Mouse (Mus musculus) lung, embryonic 14.5 days (tissue): ENCODE measurements at regions not wholly inside any gene's neighbourhood (a gene's known extent, or its start where the extent isn't known, plus 50 kb on each side); places are given as distances from the start of the nearest gene placed in this dataset.

Source experiments
- ATAC-seq: fragments of 200-750 bp; cut with Nextera tagmentation; 2 replicates; pipeline ENCODE4 v1.8.0; 2017; ENCODE audit warnings: mild to moderate bottlenecking, moderate TSS enrichment, moderate library complexity; ENCODE audit not compliant: insufficient read depth
- DNase-seq: peaks from one replicate; pipeline ENCODE4 v3.0.0-alpha.2; 2015
- H3K27ac ChIP-seq: fragments of 300-500 bp; sonication (generic); 2 replicates; pipeline ENCODE4 v1.5.1; 2014; ENCODE audit warnings: low read depth, mild to moderate bottlenecking, moderate library complexity
- H3K27me3 ChIP-seq: fragments of 300-500 bp; sonication (generic); 2 replicates; pipeline ENCODE4 v1.6.1; 2014; ENCODE audit warnings: low read length, control low read depth; ENCODE audit not compliant: insufficient read depth
- H3K36me3 ChIP-seq: fragments of 300-500 bp; sonication (generic); 2 replicates; pipeline ENCODE4 v1.6.1; 2014; ENCODE audit warnings: control low read depth; ENCODE audit not compliant: insufficient read depth
- H3K4me1 ChIP-seq: fragments of 300-500 bp; sonication (generic); 2 replicates; pipeline ENCODE4 v1.6.1; 2014; ENCODE audit warnings: antibody characterized with exemption, control low read depth; ENCODE audit not compliant: insufficient read depth
- H3K4me2 ChIP-seq: fragments of 300-500 bp; sonication (generic); 2 replicates; pipeline ENCODE4 v1.6.1; 2014; ENCODE audit warnings: mild to moderate bottlenecking
- H3K4me3 ChIP-seq: fragments of 300-500 bp; sonication (generic); 2 replicates; pipeline ENCODE4 v1.5.1; 2014; ENCODE audit warnings: low read depth, low read length
- H3K9ac ChIP-seq: fragments of 300-500 bp; sonication (generic); 2 replicates; pipeline ENCODE4 v1.6.1; 2014
- H3K9me3 ChIP-seq: fragments of 300-500 bp; sonication (generic); 2 replicates; pipeline ENCODE4 v1.6.1; 2016; ENCODE audit warnings: low read depth, low read length, control low read depth
- CTCF ChIP-seq: IDR thresholded peaks from 2 replicates; pipeline ENCODE4 v1.5.1; 2016; ENCODE audit warnings: antibody characterized with exemption, low read depth
- WGBS: fragments of 180-500 bp; shearing (Covaris S2); extraction: QIAGEN DNeasy Blood & Tissue Kit; methylation state at CpG from one replicate; pipeline ENCODE4 v1.1.7; 2014; 5-methylcytosine and 5-hydroxymethylcytosine counted together

GRCm38 (mm10) chr1:177670576-177670975, 59.0 kb upstream of the 1700016C15Rik start:
- DNase-seq (no peak), ATAC-seq (no peak)
- Histone ChIP-seq H3K4me3 (no peak overlapping the region), H3K4me1 (no peaks in the 10 kb centered on the region), H3K36me3 (no peaks in the 10 kb centered on the region), H3K27me3 (no peaks in the 10 kb centered on the region), H3K9me3 (no peaks in the 10 kb centered on the region), H3K27ac (no peak overlapping the region), H3K4me2 (no peak overlapping the region), H3K9ac (no peak overlapping the region)
- 89% methylated on average over 1 of the region's 1 CpGs for WGBS
- no peak for TF ChIP-seq CTCF

- 87% methylated on average over 5 of the region's 5 CpGs for WGBS
- H3K4me2 ChIP-seq = no peak overlapping the region
- H3K4me3 ChIP-seq = no peak overlapping the region
- H3K4me1 ChIP-seq = no peaks in the 10 kb centered on the region
- H3K27me3 ChIP-seq = no peaks in the 10 kb centered on the region
- no peak for DNase-seq
- TF ChIP-seq CTCF = no peak
- no peak overlapping the region for H3K9ac ChIP-seq
- no peak overlapping the region for H3K27ac ChIP-seq
- H3K36me3 ChIP-seq = no peaks in the 10 kb centered on the region
- no peaks in the 10 kb centered on the region for H3K9me3 ChIP-seq
- ATAC-seq = no peak
These were observed 53.0 kb upstream of the 1700016C15Rik start for GRCm38 (mm10) chr1:177676657-177677056.

GRCm38 (mm10) chr1:177678832-177679231, 50.8 kb upstream of the 1700016C15Rik start:
- TF ChIP-seq CTCF = no peak
- DNase-seq = no peak
- 68% methylated on average over 4 of the region's 4 CpGs for WGBS

More at GRCm38 (mm10) chr1:177678832-177679231, 50.8 kb upstream of the 1700016C15Rik start:
- Histone ChIP-seq H3K36me3 (no peaks in the 10 kb centered on the region), H3K27me3 (no peaks in the 10 kb centered on the region), H3K9me3 (no peaks in the 10 kb centered on the region), H3K4me2 (no peak overlapping the region), H3K4me1 (no peaks in the 10 kb centered on the region), H3K27ac (no peak overlapping the region), H3K9ac (no peak overlapping the region), H3K4me3 (no peak overlapping the region)
- ATAC-seq = no peak
